Mouse (Mus musculus): ENCODE data around the gene Vamp5.

The Vamp5 gene

GRCm38 (mm10) chr6:72380131-72380770, at the start of gene Vamp5:
Vamp5 (minus strand) TSS chr6:72380468.
- DNase-seq = peak in 1 of 2 experiments; percentile 35

- no peak for DNase-seq
These were observed 49.0 kb upstream of the Vamp5 start for GRCm38 (mm10) chr6:72429061-72429842.

GRCm38 (mm10) chr6:72428036-72428435, 47.8 kb upstream of the Vamp5 start:
- DNase-seq = peak; percentile 80 to 81

GRCm38 (mm10) chr6:72425646-72426045, 45.4 kb upstream of the Vamp5 start:
- no peak for DNase-seq

GRCm38 (mm10) chr6:72420901-72421300, 40.6 kb upstream of the Vamp5 start:
- DNase-seq = no peak

- no peak for DNase-seq
These were observed 39.5 kb upstream of the Vamp5 start for GRCm38 (mm10) chr6:72419806-72420205.

- no peak for DNase-seq
These were observed 38.0 kb upstream of the Vamp5 start for GRCm38 (mm10) chr6:72418279-72418678.

- DNase-seq = no peak
These were observed 35.9 kb upstream of the Vamp5 start for GRCm38 (mm10) chr6:72415964-72416772.

DNA sequence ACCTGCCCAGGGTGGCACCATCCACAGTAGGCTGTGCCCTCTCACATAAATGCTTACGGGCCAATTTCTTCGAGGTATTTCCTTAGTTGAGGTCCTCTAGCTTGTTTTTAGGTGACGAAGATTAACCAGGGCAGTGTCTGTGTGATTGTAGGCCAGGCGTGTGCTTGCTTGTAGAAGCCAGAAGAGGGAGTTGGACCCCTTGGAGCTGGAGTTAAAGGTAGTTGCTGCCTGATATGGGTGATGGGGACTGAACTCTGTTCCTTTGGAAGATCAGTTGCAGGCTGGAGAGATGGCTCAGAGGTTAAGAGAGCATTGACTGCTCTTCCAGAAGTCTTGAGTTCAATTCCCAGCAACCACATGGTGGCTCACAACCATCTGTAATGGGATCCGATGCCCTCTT, 34.9 kb upstream of the Vamp5 start:
- no peak for DNase-seq

GRCm38 (mm10) chr6:72414076-72414756, 33.9 kb upstream of the Vamp5 start, which contains the start of gene Ggcx:
Ggcx (plus strand) TSS chr6:72414308.
- DNase-seq = peak; percentile 93

DNA sequence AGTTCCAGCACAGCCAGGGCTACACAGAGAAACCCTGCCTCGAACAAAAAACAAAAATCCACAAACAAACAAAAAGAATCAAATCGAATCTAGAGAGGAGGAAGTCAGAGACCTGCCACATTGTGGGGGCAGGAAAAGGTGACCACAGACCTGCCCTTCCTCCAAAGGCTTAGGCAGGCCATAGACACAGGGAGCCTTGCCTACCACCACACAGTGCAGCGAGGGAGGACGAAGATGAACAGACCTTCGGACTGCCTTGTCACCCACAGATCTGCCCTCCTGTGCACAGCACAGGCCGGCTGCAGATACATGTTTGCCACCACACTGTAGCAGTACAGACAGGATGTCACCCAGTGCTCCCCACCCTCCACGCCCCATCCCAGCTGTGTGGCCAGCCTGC, 30.2 kb upstream of the Vamp5 start:
- DNase-seq = no peak

GRCm38 (mm10) chr6:72410003-72410402, 29.7 kb upstream of the Vamp5 start:
- no peak for DNase-seq

DNA sequence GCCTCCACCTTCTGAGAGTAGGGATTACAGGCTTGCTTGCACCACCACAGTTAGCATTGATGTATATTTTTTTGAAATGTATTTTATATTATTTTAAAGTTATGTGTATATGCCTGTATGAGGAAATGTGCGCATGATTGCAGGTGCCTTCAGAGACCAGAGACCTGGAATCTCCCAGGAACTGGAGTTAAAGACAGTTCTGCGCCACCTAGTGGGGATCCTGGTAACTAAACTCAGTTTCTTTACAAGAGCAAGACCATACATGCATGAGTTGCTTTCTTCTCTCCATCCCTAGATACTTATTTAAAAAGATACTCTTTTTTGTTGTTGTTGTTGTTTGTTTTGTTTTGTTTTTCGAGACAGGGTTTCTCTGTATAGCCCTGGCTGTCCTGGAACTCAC, 29.3 kb upstream of the Vamp5 start:
- DNase-seq = peak; percentile 69 to 77

DNA sequence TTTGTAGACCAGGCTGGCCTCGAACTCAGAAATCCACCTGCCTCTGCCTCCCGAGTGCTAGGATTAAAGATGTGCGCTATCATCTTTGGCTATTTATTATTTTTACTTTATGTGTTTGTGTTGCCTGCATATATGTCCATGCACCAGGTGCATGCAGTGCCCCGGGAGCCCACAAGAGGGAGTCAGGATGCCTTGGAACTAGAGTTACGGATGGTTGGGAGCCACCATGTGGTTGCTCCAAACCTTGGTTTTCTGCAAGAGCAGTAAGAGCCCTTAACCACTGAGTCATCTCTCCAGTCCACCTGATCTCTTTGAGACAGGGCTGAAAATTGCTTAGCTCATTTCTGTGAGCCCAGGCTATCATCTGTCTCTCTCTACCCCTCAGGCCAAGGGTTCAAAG, 26.9 kb upstream of the Vamp5 start:
- DNase-seq = peak; percentile 84 to 85

- DNase-seq = no peak
These were observed 25.1 kb upstream of the Vamp5 start for GRCm38 (mm10) chr6:72405356-72405755.

GRCm38 (mm10) chr6:72401875-72402274, 21.6 kb upstream of the Vamp5 start:
- peak; percentile 69 to 81 for DNase-seq

GRCm38 (mm10) chr6:72399967-72400366, 19.7 kb upstream of the Vamp5 start:
- no peak for DNase-seq

GRCm38 (mm10) chr6:72396837-72397251, 16.6 kb upstream of the Vamp5 start:
- no peak for DNase-seq

- no peak for DNase-seq
These were observed 12.1 kb upstream of the Vamp5 start for GRCm38 (mm10) chr6:72392341-72392740.

DNA sequence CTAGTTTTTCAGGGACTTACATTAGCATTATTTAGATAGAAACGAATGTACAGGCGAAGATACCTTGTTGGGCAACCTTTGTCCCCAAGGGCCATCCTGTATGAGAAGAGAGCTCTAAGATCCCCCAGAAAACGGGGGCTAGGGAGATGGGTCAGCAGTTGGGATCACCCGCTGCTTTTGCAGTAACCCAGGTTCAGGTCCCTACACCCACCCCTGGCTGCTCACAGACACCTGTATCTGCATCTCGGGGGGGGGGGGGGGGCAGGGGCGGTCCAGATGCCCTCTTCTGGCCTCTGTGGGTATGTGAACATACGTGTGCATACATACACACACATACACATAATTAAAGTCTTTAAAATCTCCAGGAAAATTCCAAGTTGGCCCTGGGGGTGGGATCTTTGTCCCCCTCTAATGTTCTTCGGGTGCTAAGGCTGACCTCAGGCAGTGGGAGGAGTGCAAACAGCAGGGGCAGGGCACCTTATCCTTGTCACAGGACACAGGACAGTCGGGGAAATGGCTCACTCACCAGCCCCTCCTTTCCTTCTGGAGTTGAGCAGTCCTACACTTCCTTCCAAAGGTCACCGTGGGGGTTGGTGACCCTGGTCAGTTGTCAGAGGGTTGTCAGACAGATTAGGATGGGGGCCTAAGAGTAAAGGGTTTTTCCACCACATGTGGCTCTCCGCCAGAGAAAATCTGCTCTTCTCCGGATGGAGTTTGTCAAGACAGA, 10.7 kb upstream of the Vamp5 start:
- DNase-seq = no peak

DNA sequence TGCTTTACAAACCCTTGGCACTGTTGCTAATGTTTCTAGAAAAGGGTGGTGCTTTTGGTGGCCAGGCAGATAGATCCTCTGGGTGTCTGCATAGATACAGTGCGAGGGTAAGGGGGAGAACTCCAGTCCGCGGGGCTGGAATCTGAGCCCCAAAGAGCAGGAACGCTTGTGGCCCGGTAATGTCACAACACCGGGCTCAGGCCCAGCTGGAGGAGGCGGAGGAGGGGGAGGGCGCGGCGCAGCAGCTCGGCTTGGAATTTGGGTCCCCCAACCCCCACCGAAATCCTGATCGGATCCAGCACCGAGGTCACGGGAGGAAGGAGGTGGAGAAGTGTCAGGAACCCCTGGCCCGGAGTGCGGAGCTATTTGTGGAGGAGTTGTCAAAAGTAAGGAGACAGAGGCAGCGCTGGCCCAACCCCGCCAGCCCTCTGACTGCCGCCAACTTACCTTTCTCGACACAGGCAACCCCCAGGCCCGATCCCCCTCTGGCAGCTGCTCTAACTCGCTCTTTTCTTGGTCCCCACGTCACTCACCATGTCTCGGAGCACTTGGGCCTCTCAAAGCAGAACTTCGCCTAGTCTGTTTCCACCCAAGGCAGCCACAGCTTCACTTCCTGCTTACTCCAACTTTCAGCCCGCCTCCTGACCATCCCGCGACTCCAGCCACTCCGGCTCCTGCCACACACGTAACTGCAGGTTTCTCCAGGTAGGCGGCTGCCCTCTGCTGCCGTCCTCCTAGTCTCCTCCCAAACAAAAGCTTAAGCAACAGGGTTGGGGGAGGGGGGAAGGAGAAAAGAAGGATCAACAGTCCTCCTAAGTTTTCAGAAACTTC, 9.9 kb upstream of the Vamp5 start, which contains the start of gene Vamp8:
Gene Vamp8, minus strand, starts transcription at position 763 of the 831 bp plus-strand sequence.
- peak; percentile 57 to 60 for DNase-seq
